Mouse (Mus musculus) layer of hippocampus, adult 2 months (tissue): Measurements from ENCODE around the gene Dab2. TPM values are rescaled to one million over a fixed set of nuclear protein-coding genes. Genes with fewer than 3 reads are reported as not detected.

Experiments used
- DNase-seq, 2 experiments: peaks; one replicate each; pipeline ENCODE4 v3.0.0; 2022; ENCODE audit warnings: low spot score in 2 of 2
- H3K27ac ChIP-seq: fragments of 200-600 bp; 2 replicates; pipeline ENCODE4 v1.8.1; 2022
- H3K4me3 ChIP-seq: fragments of 200-600 bp; 2 replicates; pipeline ENCODE4 v1.8.1; 2022; ENCODE audit warnings: mild to moderate bottlenecking
- CTCF ChIP-seq: fragments of 200-600 bp; conservative IDR thresholded peaks from 2 replicates; pipeline ENCODE4 v1.8.1; 2022; ENCODE audit warnings: antibody characterized with exemption, mild to moderate bottlenecking, moderate library complexity
- total RNA-seq, 2 experiments: library from RNA; stranded (reverse); gene quantifications; 2 replicates each; pipeline ENCODE4 v1.2.3; 2021

Gene Dab2
- total RNA-seq, 2 experiments from 2014 or later, result 8.9 to 9.8 TPM

DNA sequence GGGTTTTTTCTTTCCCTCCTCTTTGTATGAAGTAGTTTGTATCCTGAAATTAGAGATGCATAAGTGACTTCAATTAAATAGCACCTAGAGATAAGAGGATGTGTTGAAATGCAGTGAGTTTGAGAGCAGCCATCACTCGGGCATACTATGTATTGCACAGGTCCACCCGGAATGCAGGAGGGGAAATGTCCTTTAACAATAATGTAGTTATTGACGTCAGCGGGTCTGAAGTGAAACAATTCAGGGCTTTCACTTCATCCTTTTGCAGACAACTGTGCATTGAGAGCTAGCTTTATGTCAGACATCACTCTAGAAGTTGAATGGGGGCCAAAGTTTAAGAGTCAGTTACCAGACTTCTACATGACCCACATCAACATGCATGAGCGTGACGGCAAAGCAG lies 40.8 kb downstream of the Dab2 start:
- H3K4me3 ChIP-seq, result no peak overlapping the region
- no peak for TF ChIP-seq CTCF
- H3K27ac ChIP-seq, result no peak overlapping the region
- DNase-seq, result no peak

DNA sequence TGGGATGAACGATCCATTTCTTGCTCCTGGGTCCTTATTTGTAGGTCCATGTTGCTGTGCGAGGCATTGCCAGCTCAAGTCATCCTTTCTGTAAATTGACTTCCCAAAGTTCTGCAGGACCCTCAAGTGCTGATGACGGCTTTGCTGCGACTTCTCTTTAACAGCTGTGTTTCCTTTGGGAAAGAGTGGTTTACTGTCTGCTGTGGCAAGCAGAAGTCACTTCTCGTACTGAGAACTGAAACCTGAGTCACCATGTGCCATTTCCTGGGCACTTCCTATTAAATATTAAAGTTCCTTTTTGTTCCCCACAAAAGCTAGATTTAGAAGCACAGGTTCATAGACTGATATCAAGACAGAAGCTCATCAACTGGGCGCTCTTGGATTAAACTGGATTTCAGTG lies 41.8 kb downstream of the Dab2 start:
- Histone ChIP-seq H3K4me3 (no peak overlapping the region), H3K27ac (no peak overlapping the region)
- no peak for DNase-seq
- no peak for TF ChIP-seq CTCF

DNA sequence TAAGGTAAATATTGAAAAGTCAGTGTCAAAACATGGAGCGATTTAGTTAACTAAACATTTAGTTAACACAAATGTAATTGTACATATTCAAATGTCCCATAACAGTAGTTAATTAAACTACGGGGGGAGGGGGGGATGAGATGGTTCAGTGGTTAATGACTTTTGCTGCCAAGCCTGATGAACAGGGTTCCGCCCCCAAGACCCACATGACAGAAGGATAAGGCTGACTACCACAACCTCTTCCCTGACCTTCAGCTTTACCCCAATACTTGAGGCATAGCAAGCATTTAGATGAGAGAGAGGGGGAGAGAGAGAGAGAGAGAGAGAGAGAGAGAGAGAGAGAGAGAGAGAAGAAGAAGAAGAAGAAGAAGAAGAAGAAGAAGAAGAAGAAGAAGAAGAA lies 54.3 kb downstream of the Dab2 start:
- no peak for DNase-seq
- TF ChIP-seq CTCF, result no peak

DNA sequence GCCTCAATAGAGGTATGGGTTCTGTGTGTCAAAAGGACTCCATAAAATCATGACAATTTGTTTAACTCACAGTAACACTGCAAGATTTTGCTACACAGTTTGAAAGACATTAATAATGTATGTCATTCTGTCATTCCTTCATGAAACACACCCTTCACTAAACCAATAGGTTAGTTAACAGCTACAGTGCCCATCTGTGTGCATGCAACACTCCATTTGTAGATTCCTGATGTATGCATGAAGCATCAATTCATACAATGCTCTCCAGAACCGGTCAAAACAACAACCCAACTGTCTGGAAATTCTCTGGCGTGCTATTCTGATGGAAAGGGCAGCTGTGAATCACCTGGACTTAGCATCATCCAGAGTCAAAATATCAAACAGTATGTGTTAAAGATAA lies 60.3 kb downstream of the Dab2 start:
- no peak for TF ChIP-seq CTCF
- Histone ChIP-seq H3K27ac (no peak overlapping the region), H3K4me3 (no peak overlapping the region)
- DNase-seq, result no peak

More for the DNA sequence above, 54.3 kb downstream of the Dab2 start:
- Histone ChIP-seq H3K4me3 (no peak overlapping the region), H3K27ac (no peak overlapping the region)

DNA sequence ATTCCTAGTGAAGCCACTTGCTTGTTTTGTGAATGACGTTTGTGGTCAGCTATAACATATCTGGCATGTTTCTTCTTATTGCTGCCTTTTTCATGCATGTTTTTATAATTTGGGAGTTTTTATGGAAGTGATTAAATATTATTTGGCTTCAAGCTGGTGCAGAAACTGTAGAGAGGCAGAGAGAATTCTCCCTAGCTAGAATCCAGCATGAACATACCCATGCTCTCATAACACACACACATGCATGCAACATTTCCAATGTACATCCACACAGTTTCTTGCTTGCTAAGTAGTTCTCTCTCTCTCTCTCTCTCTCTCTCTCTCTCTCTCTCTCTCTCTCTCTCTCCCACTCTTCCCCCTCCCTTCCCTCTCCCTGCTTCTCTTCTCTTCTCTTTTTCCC lies 70.4 kb downstream of the Dab2 start:
- no peak overlapping the region for H3K4me3 ChIP-seq
- no peak overlapping the region for H3K27ac ChIP-seq
- DNase-seq, result no peak
- TF ChIP-seq CTCF, result no peak

DNA sequence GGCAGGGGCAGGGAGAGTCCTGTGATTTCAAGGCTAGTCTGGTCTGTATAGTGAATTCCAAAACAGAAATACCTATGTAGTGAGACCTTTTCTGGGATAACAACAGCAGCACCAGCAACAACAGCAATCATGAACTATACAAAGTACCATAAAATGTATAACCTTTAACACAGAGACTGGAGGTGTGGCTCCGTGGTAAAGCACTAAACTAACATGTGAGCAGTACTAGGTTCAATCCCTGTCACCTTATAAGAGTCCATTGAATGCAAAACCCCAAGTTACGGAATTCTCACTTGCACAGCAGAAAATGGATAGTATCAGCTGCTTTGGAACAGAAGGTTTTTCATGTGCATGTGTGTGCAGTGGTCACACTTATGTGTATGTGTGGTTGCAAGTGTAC lies 71.9 kb downstream of the Dab2 start:
- no peak for DNase-seq
- no peak for TF ChIP-seq CTCF
- H3K4me3 ChIP-seq, result no peak overlapping the region

DNA sequence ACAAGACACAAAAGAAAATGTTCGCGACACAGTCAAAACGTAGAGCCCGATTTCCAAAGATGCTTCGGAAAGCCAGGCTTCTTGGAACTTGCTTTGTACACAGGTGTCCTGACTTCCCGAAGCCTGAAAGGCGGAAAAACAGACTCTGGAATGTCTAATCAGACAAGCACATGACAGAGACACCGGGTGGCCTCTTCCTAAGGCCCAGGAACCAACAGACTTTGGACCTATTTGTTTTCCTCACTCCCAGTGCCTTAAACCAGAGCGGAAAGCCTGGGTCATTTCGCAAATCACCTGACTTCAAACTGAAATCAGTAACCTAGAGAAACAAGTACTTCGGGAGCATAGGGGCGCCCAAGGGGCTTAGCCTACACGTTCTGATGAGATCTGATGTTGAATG lies 75.4 kb downstream of the Dab2 start:
- TF ChIP-seq CTCF, result no peak
- Histone ChIP-seq H3K27ac (no peak overlapping the region), H3K4me3 (no peak overlapping the region)
- no peak for DNase-seq

More for the DNA sequence above, 71.9 kb downstream of the Dab2 start:
- H3K27ac ChIP-seq, result no peak overlapping the region

DNA sequence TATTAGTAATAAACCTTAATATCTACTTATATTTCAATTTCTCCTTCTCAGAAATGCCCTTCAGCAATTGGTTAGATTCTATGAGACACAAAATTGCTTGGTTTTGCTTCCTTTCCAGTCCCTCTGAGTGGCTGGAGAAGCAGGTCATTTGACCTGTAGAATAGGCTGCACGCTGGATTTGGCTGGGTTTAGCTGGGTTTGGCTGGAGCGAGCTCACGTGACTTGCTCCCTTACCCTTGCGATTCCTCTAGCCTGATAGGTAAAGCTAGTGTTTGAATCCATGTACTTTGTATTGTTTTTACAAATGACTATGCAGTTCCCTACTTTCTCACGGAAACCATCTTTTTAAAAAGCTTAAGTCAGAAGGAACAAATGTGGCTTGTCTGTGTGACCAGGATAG lies 76.4 kb downstream of the Dab2 start:
- no peak for TF ChIP-seq CTCF
- Histone ChIP-seq H3K4me3 (no peak overlapping the region), H3K27ac (no peak overlapping the region)
- DNase-seq, result no peak

DNA sequence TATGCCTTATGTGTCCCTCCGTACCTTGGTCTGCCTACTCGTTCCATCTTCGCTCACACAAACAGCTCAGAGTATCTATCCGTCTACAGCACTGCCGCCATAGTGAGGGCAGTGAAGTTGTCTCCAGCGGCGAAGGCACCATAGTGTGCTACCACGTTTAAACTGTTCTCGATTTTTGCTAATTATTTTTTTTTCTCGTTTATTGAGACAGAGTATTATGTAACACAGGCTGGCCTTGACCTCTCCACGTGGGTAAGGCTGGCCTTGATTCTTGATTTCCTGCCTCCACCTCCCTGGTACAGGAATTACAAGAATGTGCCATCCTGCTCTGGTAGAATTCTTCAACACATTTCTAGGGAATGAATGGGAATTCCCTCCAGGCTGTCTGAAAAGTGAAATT lies 77.2 kb downstream of the Dab2 start:
- TF ChIP-seq CTCF, result no peak
- Histone ChIP-seq H3K4me3 (no peak overlapping the region), H3K27ac (no peak overlapping the region)
- DNase-seq, result no peak

DNA sequence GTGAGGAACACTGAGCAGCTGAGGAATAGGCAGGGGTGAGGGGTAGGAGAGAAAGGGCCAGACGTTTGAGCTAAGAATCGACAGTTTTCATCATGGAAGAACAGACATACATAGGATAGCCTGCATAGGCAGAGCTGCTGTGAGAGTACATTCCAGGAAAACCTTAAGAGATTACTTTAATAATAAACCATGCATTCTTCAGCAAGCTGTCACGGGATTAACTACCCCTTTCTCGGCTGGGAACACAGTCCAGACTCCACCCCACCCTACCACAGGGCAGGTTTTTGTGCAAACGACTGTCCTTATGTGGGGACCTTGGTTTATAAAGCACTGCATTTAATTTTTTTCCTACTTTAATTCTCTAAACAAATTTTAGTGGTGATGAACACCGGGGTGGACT lies 84.4 kb downstream of the Dab2 start:
- TF ChIP-seq CTCF, result no peak
- no peak overlapping the region for H3K4me3 ChIP-seq
- H3K27ac ChIP-seq, result no peak overlapping the region
- DNase-seq, result no peak

DNA sequence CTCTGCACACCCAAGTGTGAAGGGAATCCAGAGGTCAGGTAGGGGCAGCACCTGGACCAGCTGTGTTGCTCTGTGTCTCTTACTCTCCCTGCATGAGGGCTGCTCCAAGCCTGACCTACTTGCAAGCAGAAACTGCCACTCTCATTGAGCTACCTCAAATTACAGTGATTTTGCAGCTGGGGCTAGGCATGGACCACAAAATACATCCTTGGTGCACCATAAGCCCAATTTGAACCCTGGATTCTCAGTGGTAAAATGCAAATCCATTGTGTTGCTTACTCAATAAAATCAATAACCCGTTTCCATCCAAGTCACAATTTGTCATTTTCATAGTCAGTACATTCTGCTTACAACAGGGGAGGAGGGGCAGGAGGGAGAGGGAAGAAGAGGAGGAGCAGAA lies 85.7 kb downstream of the Dab2 start:
- no peak for TF ChIP-seq CTCF
- no peak overlapping the region for H3K4me3 ChIP-seq
- no peak overlapping the region for H3K27ac ChIP-seq
- DNase-seq, result no peak

DNA sequence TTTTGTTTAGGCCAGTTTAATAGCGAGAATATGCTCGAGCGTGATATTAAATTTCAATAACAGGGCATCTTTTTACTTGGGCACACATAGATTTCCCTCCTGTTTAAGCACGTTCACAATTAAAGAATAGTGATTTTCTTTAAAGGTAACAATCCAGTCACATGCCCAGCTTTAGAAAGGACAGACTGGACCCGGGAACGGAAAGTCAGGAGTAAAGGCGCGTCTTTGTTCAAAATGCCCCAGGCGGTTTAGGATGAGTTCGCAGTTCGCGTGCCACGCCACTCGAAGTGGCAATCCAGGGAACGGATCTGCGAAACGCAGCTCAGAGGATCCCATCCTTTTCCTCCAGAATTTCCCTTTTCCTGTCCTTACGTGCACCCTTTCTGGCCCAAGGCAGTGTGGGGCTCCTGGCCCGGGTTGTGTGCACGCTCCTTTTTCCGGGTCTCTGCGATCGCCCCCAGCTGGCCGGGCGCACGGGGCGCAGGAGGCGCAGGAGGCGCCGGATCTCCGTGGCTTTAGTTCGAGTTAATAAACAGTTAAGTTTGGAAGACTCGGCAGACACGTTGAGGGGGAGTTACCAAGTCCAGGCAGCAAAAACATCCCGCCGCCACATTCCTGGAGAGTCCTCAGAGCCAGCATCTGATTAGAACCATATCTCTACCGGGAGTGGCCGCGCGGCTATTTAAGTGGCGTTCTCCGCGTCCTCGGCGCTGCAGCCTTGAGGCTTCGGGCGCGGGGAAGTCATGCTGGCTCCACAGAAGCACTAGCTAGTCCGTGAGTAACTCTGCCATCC lies 86.8 kb downstream of the Dab2 start:
- Histone ChIP-seq H3K27ac (peak overlapping the region; percentile 67), H3K4me3 (peak overlapping the region; percentile 67)
- peak; percentile 42 to 53 for DNase-seq
- TF ChIP-seq CTCF, result peak; percentile 77

DNA sequence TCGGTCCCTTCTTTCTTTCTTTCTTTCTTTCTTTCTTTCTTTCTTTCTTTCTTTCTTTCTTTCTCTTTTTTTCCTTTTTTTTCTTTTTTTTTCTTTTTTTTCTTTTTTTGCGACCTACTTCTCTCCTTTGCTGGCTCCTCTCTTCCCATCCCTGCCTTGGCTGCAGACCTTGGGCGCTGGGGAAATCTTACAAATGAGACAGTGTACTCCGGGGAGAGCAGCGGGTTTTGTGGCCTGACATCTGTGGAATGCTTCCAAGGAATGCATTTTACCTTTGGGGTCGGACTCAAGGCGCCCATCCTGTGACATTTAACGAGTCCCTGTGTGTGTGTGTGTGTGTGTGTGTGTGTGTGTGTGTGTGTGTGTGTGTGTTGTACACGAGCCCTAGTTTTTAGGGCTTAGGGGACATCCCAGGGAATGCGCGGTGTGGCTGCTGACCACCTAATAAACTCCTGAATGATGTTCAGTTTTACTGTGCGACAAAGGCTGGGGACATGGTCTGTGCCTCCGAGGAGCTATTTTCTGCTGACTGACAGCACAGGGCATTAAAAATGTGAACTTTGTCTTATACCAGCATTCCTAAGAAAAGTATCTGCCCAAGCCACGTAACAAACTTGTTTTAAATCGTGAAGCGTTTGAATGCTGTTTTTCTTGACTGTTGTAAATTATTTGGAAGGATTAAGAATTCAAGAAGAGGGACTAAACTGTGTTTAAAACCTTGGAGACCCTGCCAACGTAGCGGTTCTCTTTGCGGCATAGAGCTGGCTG lies 87.6 kb downstream of the Dab2 start:
- DNase-seq, result no peak
- H3K4me3 ChIP-seq, result peak overlapping the region; percentile 67
- no peak for TF ChIP-seq CTCF
- peak overlapping the region; percentile 67 for H3K27ac ChIP-seq

DNA sequence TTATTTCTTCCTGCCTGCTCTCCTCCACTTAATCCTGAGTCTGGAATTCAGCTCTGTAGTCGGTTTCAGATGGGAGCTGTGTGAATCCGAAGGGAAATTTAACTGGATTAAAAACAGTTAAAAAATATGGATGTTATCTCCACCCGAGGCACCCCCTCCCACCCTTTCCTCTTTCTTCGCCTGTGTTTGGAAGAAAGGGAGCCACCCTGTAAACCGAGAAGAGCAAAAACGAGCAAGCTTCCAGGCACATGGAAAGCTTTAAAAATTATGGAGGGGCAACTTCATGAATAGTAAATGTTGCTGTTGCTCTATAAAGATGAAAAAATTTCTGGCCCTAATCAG lies 88.1 kb downstream of the Dab2 start:
- Histone ChIP-seq H3K4me3 (peak overlapping the region; percentile 47), H3K27ac (peak overlapping the region; percentile 14; the same call in 1 of the 2 replicates)
- no peak for TF ChIP-seq CTCF
- no peak for DNase-seq
